Mouse (Mus musculus): Measurements from ENCODE around the gene Galm.

Galm gene

DNA sequence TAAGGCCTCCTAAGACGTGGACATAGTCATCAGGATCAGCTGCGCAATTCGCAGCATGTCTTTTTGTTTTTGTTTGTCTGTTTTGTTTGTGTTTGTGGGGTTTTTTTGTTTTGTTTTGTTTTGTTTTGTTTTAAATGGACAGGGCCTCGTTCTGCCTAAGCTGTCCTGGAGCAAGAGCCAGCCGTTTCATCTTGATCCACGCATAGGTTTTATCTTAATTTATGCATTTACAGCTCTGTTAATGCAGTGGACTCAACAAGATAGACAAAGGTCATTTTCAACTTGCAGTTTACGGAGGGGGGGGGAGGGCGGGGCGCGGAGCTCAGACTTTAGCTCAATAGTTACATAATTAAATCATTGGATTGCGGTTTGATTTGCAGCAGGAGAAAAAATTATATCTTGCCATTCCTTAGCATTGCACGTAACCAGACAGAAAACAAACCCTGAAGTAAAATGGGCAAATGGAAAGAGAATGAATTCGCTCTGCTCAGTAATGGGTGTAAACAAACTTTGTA, 1.3 kb downstream of the Galm start:
- no peak for DNase-seq (ENCODE audit: low spot score in 2 of 2)

DNA sequence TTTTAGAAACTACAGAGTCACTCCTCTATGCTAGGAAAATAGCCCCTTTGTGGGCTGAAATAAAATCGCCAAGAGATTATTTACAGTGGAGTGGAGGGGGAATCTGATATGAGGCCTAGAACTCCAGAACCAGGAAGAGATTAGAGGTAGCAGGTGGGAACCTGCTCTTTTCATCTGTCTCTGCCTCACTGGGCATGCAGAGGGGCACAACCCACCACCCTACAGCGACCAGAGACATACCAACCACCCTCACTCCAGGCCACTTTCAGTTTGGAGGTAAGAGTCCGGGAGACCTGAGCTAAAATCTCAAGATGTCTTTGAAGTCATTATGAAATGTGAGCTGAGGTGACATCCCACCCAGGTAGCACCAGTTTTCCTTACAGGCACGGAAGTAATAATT, 2.1 kb downstream of the Galm start:
- no peak for DNase-seq (ENCODE audit: low spot score in 2 of 2)

GRCm38 (mm10) chr17:80130718-80131430, 3.6 kb downstream of the Galm start:
- DNase-seq (ENCODE audit: low spot score in 2 of 2) = no peak

GRCm38 (mm10) chr17:80131431-80131766, 4.1 kb downstream of the Galm start:
- no peak for DNase-seq (ENCODE audit: low spot score in 2 of 2)

DNA sequence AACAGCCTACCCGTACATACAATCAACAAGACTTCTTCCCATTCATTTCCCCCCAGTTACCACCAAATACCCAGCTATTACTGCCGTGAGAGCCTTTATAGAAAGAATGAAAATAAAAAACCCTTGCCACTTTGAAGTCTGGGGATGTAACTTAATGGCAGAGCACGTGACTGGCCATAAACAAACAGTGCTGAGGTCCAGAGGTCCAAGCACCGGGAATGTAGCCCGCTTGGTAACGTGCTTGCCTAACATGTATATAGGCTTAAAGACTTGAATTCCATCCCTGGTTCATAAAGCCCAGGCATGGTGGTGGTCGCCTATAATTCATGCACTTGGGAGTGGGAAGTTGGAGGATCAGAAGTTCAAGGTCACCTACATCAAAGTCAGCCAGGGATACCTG, 4.6 kb downstream of the Galm start:
- DNase-seq (ENCODE audit: low spot score in 2 of 2) = no peak

GRCm38 (mm10) chr17:80132502-80132901, 5.2 kb downstream of the Galm start:
- DNase-seq (ENCODE audit: low spot score in 2 of 2) = no peak

- DNase-seq (ENCODE audit: low spot score in 2 of 2) = no peak
Measured at GRCm38 (mm10) chr17:80138434-80139162, 11.3 kb downstream of the Galm start.

GRCm38 (mm10) chr17:80139753-80140444, 12.6 kb downstream of the Galm start:
- DNase-seq (ENCODE audit: low spot score in 2 of 2) = no peak

DNA sequence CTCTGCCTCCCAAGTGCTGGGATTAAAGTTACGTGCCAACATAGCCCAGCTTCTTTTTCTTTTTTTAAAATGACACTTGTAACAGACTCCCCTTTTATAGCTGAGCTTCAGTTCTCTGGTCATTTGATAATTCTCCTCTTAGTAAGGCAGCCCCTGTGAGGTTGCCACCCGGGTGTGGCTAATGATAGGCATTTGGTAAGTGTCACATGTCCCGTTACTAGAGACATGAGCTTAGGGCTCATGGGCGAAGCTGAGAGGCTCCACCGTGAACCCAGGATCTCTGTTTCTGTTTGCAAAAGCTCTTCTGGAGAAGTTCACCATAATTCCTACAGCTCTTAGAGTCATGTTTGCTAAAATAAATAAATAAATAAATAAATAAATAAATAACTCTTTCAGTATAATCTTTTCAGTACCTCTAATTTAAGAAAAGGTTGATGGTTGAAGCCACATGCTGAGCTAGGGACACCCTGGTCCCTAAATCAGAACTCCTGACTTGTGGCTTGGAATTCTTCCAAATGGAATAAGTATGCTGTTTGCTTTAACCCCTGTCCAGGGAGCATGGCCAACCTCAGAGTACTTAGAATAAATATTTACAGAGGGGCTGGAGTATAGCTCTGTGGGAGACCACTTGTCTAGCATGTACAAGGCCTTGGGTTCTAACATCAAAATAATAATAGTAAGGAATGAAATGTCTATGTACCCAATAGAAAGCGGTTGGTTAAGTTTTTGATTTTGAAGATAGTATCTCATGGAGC, 16.4 kb downstream of the Galm start:
- DNase-seq (ENCODE audit: low spot score in 2 of 2) = no peak

GRCm38 (mm10) chr17:80145210-80145609, 17.9 kb downstream of the Galm start:
- no peak for DNase-seq (ENCODE audit: low spot score in 2 of 2)

- DNase-seq (ENCODE audit: low spot score in 2 of 2) = no peak
Measured at GRCm38 (mm10) chr17:80145771-80146170, 18.5 kb downstream of the Galm start.

DNA sequence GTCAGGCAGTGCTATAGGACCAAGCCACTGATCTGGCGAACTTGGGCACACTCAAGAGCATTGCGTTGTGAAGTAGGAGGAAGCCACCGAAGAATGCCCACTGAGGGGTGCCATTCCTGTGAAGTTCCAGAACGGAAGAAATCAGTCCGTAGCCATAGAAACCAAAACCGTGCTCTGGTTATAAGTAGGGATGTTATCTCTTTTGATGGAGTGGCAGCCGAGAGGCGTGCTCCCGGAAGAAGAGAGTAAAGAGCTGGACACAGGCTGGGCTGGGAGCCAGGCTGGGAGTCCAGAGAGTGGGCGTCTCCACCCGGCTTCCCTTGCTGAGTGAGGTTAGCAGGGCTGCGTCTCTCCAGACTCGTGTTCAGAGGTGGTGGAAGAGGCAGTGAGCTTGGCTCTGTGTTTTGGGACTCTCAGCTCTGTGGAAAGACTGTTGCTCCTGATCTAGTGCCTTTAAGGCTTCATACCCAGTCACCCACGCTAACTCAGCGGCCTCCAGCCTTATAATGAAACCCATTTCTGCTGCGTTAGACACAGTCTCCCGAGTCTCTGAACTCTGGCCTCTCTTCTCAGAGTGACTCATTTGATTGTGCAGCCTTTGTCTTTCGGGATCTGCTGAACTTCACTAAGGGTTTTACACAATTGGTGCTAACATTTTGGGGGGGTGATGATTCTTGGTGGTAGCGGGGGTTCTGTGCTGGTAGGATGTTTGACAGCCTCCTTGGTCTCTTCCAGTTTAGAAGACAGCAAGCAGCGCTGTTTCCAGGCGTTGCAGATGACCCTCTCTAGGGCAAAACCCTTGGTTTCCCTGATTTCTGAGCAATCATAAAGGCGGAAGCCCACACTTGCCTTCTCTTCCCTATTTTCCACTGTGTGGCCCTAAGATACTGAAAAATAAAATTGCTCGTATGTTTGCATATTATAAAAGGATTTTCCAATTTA, 21.1 kb downstream of the Galm start:
- DNase-seq (ENCODE audit: low spot score in 2 of 2) = peak; percentile 34 to 73

DNA sequence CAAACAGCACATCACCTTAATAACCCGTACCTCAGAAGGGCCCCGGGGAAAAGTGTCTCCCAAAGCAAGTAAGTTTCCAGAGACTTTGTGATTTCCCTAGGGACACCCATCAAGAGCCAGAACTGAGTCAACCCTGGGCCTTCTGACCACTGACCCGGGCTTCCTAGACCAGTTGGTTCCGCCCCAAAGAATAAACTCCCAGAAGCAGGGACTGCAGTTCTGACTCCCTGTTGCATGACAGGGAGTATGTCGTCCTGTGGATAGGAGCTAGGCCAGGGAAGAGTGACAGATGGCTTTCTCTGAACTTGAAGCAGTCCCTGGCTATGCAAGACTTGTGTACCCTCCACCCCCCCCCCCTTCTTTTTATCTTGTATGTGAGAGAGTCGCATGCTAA, 21.7 kb downstream of the Galm start:
- no peak for DNase-seq (ENCODE audit: low spot score in 2 of 2)

- DNase-seq (ENCODE audit: low spot score in 2 of 2) = no peak
Measured at GRCm38 (mm10) chr17:80151353-80151752, 24.1 kb downstream of the Galm start.

DNA sequence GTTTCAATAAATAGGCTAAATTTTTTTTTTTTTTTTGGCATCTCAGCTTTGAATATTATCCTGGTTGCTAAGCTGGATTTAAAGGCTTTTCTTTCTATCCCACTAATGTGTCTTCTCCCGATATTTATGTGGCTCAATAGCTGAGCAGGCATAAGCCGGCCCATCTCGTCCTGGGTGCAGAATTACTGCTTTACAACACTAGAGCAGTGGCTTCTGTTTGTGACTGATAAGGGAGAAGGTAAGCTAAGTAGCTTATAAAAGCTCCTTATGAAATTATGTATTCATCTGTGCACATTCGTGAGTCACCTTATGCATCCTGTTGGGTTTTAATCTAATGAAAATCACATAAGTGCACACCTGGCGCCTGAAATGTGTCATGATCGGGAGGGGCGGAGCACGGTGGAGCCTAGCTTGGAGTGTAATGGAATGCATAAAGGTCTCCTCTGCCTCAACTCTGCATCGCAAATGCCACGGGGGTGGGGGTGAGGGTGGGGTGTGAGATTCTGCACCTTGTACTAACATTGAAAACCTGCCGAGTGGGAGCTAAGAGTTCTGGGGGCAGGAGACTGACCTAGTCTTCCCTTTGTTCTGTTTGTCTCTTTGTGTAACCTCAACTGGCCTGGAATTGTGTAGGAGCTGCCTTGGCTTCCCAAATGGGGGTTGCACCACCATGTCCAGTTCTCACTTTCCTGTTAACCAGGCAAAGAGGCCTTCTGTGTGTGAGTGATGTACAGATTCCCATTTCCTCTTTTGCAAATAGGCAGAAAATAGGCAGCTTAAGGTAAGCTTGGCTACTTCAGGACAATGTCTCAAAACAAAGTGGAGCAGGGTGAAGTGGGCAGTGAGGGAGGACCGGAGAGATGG, 25.7 kb downstream of the Galm start:
- DNase-seq (ENCODE audit: low spot score in 2 of 2) = no peak

DNA sequence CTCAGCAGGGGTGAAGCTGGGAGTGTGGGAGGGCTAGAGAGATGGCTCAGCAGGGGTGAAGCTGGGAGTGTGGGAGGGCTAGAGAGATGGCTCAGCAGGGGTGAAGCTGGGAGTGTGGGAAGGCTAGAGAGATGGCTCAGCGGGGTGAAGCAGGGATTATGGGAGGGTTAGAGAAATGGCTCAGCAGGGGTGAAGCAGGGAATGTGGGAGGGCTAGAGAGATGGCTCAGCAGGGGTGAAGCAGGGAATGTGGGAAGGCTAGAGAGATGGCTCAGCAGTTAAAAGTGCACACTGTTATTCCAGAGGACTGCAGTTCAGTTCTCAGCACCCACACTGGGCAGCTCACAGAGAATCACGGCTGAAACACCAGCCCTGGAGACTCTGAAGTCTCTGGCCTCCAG, 26.4 kb downstream of the Galm start:
- no peak for DNase-seq (ENCODE audit: low spot score in 2 of 2)

DNA sequence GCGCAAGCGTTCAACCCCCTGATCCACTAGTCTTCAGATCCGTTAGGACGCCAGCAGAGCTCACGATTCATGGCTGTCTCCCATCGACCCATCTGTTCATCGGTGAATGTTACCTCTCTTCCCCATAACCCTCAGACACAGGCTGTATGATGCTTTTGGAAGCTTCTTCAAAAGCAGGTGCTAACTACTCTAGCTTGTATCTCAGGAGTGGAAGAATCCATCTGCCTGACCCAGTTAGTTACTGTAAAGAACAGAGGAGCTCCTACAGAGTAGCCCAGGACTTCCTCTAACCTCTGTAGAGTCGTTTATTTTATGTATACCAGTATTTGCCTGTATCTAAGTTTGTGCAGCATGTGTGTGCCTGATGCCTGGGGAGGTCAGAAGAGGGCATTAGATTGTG, 29.6 kb downstream of the Galm start:
- no peak for DNase-seq (ENCODE audit: low spot score in 2 of 2)

GRCm38 (mm10) chr17:80157489-80157888, 30.2 kb downstream of the Galm start:
- DNase-seq (ENCODE audit: low spot score in 2 of 2) = no peak

DNA sequence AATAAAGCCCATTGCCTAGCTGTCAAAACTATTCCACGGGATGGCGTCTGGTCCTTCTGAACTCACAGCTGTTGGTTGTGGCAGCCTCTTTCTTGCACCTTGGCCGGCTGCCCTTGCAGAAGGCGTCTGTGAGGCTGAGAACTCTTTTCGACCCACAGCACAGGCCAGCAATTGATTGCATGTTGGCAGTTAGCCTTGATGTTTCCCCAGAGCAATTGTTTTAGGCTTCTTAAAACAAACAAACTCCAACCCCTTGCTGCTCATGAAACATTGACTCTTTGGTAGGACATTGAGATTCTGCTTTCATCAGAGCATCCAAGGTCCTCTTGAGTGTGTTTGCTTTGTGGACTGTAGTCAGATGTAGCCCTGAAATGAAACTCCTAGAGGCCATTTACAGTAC, 33.2 kb downstream of the Galm start:
- DNase-seq (ENCODE audit: low spot score in 2 of 2) = peak; percentile 37 to 82

- no peak for DNase-seq (ENCODE audit: low spot score in 2 of 2)
Measured at GRCm38 (mm10) chr17:80163991-80164390, 36.7 kb downstream of the Galm start.

All from urinary bladder, postnatal 36 days (tissue).